Mouse (Mus musculus): ENCODE measurements around the gene Tsc22d2. TPM values are rescaled to one million over a fixed set of nuclear protein-coding genes. Genes with fewer than 3 reads are reported as not detected.
"Not testable (repeated sequence)": the region's sequence is repeated elsewhere in the genome, so short reads cannot be mapped to it uniquely, and the experiment has no call there.

Gene Tsc22d2
- total RNA-seq, 1 experiment = 20.9 TPM

- TF ChIP-seq HCFC1 (IDR thresholded peaks at IDR 0.05; ENCODE audit: borderline replicate concordance, insufficient read depth, low read length) = no peak
- no peak for TF ChIP-seq ZC3H11A (IDR thresholded peaks at IDR 0.05; ENCODE audit: borderline replicate concordance, low read depth, low read length)
- TF ChIP-seq MAFK (IDR thresholded peaks at IDR 0.05; ENCODE audit: insufficient read depth, low read depth, low read length) = no peak
- no peak for TF ChIP-seq ZNF384 (IDR thresholded peaks at IDR 0.05; ENCODE audit: low read depth, low read length)
- Histone ChIP-seq H3K36me3 (ENCODE audit: control insufficient read depth, insufficient read depth, low read length, poor library complexity, severe bottlenecking) (no peaks in the 10 kb centered on the region), H3K27ac (ENCODE audit: insufficient read depth, low read depth, low read length, poor library complexity, severe bottlenecking) (no peak overlapping the region), H3K4me3 (ENCODE audit: insufficient read depth in 1 of 2, low read depth in 1 of 2, low read length in 2 of 2, poor library complexity in 1 of 2, severe bottlenecking in 1 of 2) (no peak overlapping the region), H3K9me3 (ENCODE audit: control insufficient read depth, insufficient read depth, low read depth, low read length) (no peaks in the 10 kb centered on the region), H3K9ac (ENCODE audit: insufficient read depth, low read depth, low read length, poor library complexity, severe bottlenecking) (no peak overlapping the region), H3K4me1 (ENCODE audit: control insufficient read depth in 2 of 2, insufficient read depth in 2 of 2, low read length in 2 of 2, poor library complexity in 1 of 2) (no peaks in the 10 kb centered on the region)
- in situ Hi-C loops (cut with MboI; ENCODE audit: low sequenced_read_pairs in 2 of 2, unreplicated experiment in 2 of 2) = no loop called here
- DNase-seq (ENCODE audit: low read depth, low spot score) = no peak
Observed at GRCm38 (mm10) chr3:58469655-58470437, 55.3 kb downstream of the Tsc22d2 start.

- H3K9me3 ChIP-seq (ENCODE audit: control insufficient read depth, insufficient read depth, low read depth, low read length); H3K36me3 ChIP-seq (ENCODE audit: control insufficient read depth, insufficient read depth, low read length, poor library complexity, severe bottlenecking); in situ Hi-C loops (cut with MboI; ENCODE audit: low sequenced_read_pairs in 2 of 2, unreplicated experiment in 2 of 2); H3K4me3 ChIP-seq (ENCODE audit: insufficient read depth in 1 of 2, low read depth in 1 of 2, low read length in 2 of 2, poor library complexity in 1 of 2, severe bottlenecking in 1 of 2); H3K9ac ChIP-seq (ENCODE audit: insufficient read depth, low read depth, low read length, poor library complexity, severe bottlenecking); H3K27ac ChIP-seq (ENCODE audit: insufficient read depth, low read depth, low read length, poor library complexity, severe bottlenecking); H3K4me1 ChIP-seq (ENCODE audit: control insufficient read depth in 2 of 2, insufficient read depth in 2 of 2, low read length in 2 of 2, poor library complexity in 1 of 2); DNase-seq (ENCODE audit: low read depth, low spot score): not testable (repeated sequence)
- peak; percentile 77 for TF ChIP-seq ZNF384 (IDR thresholded peaks at IDR 0.05; ENCODE audit: low read depth, low read length)
Observed at GRCm38 (mm10) chr3:58475298-58475697, 60.8 kb downstream of the Tsc22d2 start.

- H3K27ac ChIP-seq (ENCODE audit: insufficient read depth, low read depth, low read length, poor library complexity, severe bottlenecking) = no peak overlapping the region
- TF ChIP-seq MAFK (IDR thresholded peaks at IDR 0.05; ENCODE audit: insufficient read depth, low read depth, low read length) (no peak), CHD2 (IDR thresholded peaks at IDR 0.05; ENCODE audit: low read depth, low read length) (no peak), ZC3H11A (IDR thresholded peaks at IDR 0.05; ENCODE audit: borderline replicate concordance, low read depth, low read length) (no peak), ZNF384 (IDR thresholded peaks at IDR 0.05; ENCODE audit: low read depth, low read length) (no peak)
- in situ Hi-C loops (cut with MboI; ENCODE audit: low sequenced_read_pairs in 2 of 2, unreplicated experiment in 2 of 2) = no loop called here
- no peaks in the 10 kb centered on the region for H3K4me1 ChIP-seq (ENCODE audit: control insufficient read depth in 2 of 2, insufficient read depth in 2 of 2, low read length in 2 of 2, poor library complexity in 1 of 2)
- H3K36me3 ChIP-seq (ENCODE audit: control insufficient read depth, insufficient read depth, low read length, poor library complexity, severe bottlenecking) = no peaks in the 10 kb centered on the region
- DNase-seq (ENCODE audit: low read depth, low spot score) = no peak
- no peak overlapping the region for H3K9ac ChIP-seq (ENCODE audit: insufficient read depth, low read depth, low read length, poor library complexity, severe bottlenecking)
- H3K4me3 ChIP-seq (ENCODE audit: insufficient read depth in 1 of 2, low read depth in 1 of 2, low read length in 2 of 2, poor library complexity in 1 of 2, severe bottlenecking in 1 of 2) = no peak overlapping the region
- no peaks in the 10 kb centered on the region for H3K9me3 ChIP-seq (ENCODE audit: control insufficient read depth, insufficient read depth, low read depth, low read length)
Observed at GRCm38 (mm10) chr3:58478755-58479455, 64.4 kb downstream of the Tsc22d2 start.

GRCm38 (mm10) chr3:58485883-58486282 lies 71.4 kb downstream of the Tsc22d2 start:
- no peak overlapping the region for H3K9ac ChIP-seq (ENCODE audit: insufficient read depth, low read depth, low read length, poor library complexity, severe bottlenecking)
- TF ChIP-seq ZNF384 (IDR thresholded peaks at IDR 0.05; ENCODE audit: low read depth, low read length) (no peak), HCFC1 (IDR thresholded peaks at IDR 0.05; ENCODE audit: borderline replicate concordance, insufficient read depth, low read length) (no peak), ZC3H11A (IDR thresholded peaks at IDR 0.05; ENCODE audit: borderline replicate concordance, low read depth, low read length) (peak; percentile 45; the same call in 1 of the 2 replicates), CHD2 (IDR thresholded peaks at IDR 0.05; ENCODE audit: low read depth, low read length) (no peak)
- no peak overlapping the region for H3K4me3 ChIP-seq (ENCODE audit: insufficient read depth in 1 of 2, low read depth in 1 of 2, low read length in 2 of 2, poor library complexity in 1 of 2, severe bottlenecking in 1 of 2)
- no peak overlapping the region for H3K27ac ChIP-seq (ENCODE audit: insufficient read depth, low read depth, low read length, poor library complexity, severe bottlenecking)
- H3K4me1 ChIP-seq (ENCODE audit: control insufficient read depth in 2 of 2, insufficient read depth in 2 of 2, low read length in 2 of 2, poor library complexity in 1 of 2) = no peaks in the 10 kb centered on the region
- peak; percentile 52 for DNase-seq (ENCODE audit: low read depth, low spot score)
- no peaks in the 10 kb centered on the region for H3K9me3 ChIP-seq (ENCODE audit: control insufficient read depth, insufficient read depth, low read depth, low read length)
- in situ Hi-C loops (cut with MboI; ENCODE audit: low sequenced_read_pairs in 2 of 2, unreplicated experiment in 2 of 2) = no loop called here
- no peaks in the 10 kb centered on the region for H3K36me3 ChIP-seq (ENCODE audit: control insufficient read depth, insufficient read depth, low read length, poor library complexity, severe bottlenecking)
